In the genomic region with DNA sequence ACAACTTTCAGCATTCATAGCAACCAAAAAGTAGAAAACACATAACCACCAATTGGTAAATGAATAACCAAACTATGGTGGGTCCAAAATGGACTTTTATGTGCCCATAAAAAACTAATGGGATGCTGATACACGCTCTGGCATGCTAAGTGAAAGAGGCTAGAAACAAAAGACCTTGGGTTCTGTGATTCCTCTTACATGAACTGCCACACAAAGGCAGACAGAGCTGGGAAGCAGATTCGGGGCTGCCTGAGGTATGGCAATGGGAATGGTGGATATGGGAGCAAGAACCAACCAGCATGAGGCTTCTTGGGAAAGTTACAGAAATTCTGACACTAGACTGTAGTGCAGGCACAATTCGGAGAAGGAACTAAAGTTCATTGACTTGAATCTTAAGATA, we compare ENCODE assay signal across 23 mouse cellular contexts. TPM values are rescaled to one million over a fixed set of nuclear protein-coding genes. Genes with fewer than 3 reads are reported as not detected.
DNase-seq lines count a peak whose midpoint lies in the region; ATAC-seq lines count a peak whose summit lies in the region.
"Had no signal": no experiment of that assay in that cellular context is flagged by ENCODE, and none has a peak within 500 bp of the region (broad histone marks: within the 10 kb centered on the region; RNA-seq: fewer than 3 reads in every experiment).

No protein-coding gene starts in this region.

- H3K27me3 ChIP-seq in kidney, embryonic 15.5 days: no peaks in the 10 kb centered on the region
- H3K27me3 ChIP-seq: embryonic facial prominence, embryonic 13.5 days; embryonic facial prominence, embryonic 15.5 days; forebrain, embryonic 12.5 days had no signal

- no peak for ATAC-seq in kidney, embryonic 15.5 days (replicated peaks; ENCODE audit: low FRiP score)
- ATAC-seq: forebrain, embryonic 14.5 days; forebrain, embryonic 16.5 days had no signal

- H3K9me3 ChIP-seq in kidney, embryonic 15.5 days (replicated peaks): no peaks in the 10 kb centered on the region
- H3K9me3 ChIP-seq: embryonic facial prominence, embryonic 13.5 days; embryonic facial prominence, embryonic 15.5 days; forebrain, embryonic 12.5 days had no signal

- peak; percentile 63 for DNase-seq in heart, adult 11 months
- no peak for DNase-seq in heart, adult 18-20 months
- peak; percentile 14 for DNase-seq in kidney, adult 11 months
- DNase-seq in kidney, adult 9 months: peak; percentile 15
- DNase-seq in kidney, postnatal 14 days: no peak
- DNase-seq: adrenal gland, adult 2 months; adrenal gland, postnatal 10 days; adrenal gland, postnatal 25 days; cerebellum, adult 11 months; cerebellum, adult 18-20 months; cerebellum, adult 8-10 months; cerebellum, adult 9-11 months; cerebellum, postnatal 14 days; cerebellum, postnatal 36 days; embryo, embryonic 11 days had no signal

- H3K4me3 ChIP-seq in kidney, embryonic 15.5 days (replicated peaks): no peak overlapping the region
- H3K4me3 ChIP-seq: embryonic facial prominence, embryonic 13.5 days; embryonic facial prominence, embryonic 15.5 days; erythroblast, embryonic 14.5 days; forebrain, embryonic 12.5 days had no signal

- H3K4me2 ChIP-seq in kidney, embryonic 15.5 days: no peak overlapping the region
- H3K4me2 ChIP-seq: embryonic facial prominence, embryonic 13.5 days; embryonic facial prominence, embryonic 15.5 days; forebrain, embryonic 12.5 days had no signal

- no peak overlapping the region for H3K27ac ChIP-seq in kidney, embryonic 15.5 days
- H3K27ac ChIP-seq: embryonic facial prominence, embryonic 13.5 days; embryonic facial prominence, embryonic 15.5 days; forebrain, embryonic 12.5 days had no signal

- H3K4me1 ChIP-seq in kidney, embryonic 15.5 days: no peaks in the 10 kb centered on the region
- H3K4me1 ChIP-seq: embryonic facial prominence, embryonic 13.5 days; embryonic facial prominence, embryonic 15.5 days; forebrain, embryonic 12.5 days had no signal

- H3K9ac ChIP-seq in kidney, embryonic 15.5 days: no peak overlapping the region
- H3K9ac ChIP-seq: embryonic facial prominence, embryonic 13.5 days; embryonic facial prominence, embryonic 15.5 days; forebrain, embryonic 12.5 days had no signal

- H3K36me3 ChIP-seq in kidney, embryonic 15.5 days: no peaks in the 10 kb centered on the region
- H3K36me3 ChIP-seq: embryonic facial prominence, embryonic 13.5 days; embryonic facial prominence, embryonic 15.5 days; forebrain, embryonic 12.5 days had no signal

- WGBS in kidney, embryonic 15.5 days: 74% methylated on average over 3 of the region's 3 CpGs

RNA-seq across cellular contexts. Expression of gene Fsip1, which starts 25.7 kb away (rescaled TPM):
- total RNA-seq in heart, adult 18-20 months (2021): not detected
- 0.93 and 1.2 TPM in 2 replicates for polyA plus RNA-seq in kidney, embryonic 15.5 days (2015; fragmentation: Nextera tagmentation; extraction: Ambion mirVana)
- total RNA-seq: MEL had no signal
- polyA plus RNA-seq: adrenal gland, adult 2 months; erythroblast, embryonic 14.5 days had no signal

Comparison
In these comparisons a context has a peak if more than half of its experiments do, and no peak if none do; other contexts are left out.
1. DNase-seq: peak in heart, adult 11 months (single experiment), kidney, adult 11 months (single experiment) and kidney, adult 9 months (single experiment); none in heart, adult 18-20 months (0 of 2) and kidney, postnatal 14 days (single experiment).